Mouse (Mus musculus) hindbrain, embryonic 12.5 days (tissue): ENCODE results near the gene Vav2. TPM values are rescaled to one million over a fixed set of nuclear protein-coding genes. Genes with fewer than 3 reads are reported as not detected.

ENCODE experiments used
- ATAC-seq: fragments of 200-750 bp; cut with Nextera tagmentation; 2 replicates; pipeline ENCODE4 v1.8.0; 2017; ENCODE audit warnings: moderate TSS enrichment; ENCODE audit not compliant: low FRiP score
- H3K27ac ChIP-seq: fragments of 300-500 bp; sonication (generic); 2 replicates; pipeline ENCODE4 v1.5.1; 2016; ENCODE audit warnings: mild to moderate bottlenecking
- H3K27me3 ChIP-seq: fragments of 300-500 bp; sonication (generic); 2 replicates; pipeline ENCODE4 v1.6.1; 2016; ENCODE audit warnings: mild to moderate bottlenecking
- H3K36me3 ChIP-seq: fragments of 300-500 bp; sonication (generic); 2 replicates; pipeline ENCODE4 v1.6.1; 2016; ENCODE audit warnings: mild to moderate bottlenecking
- H3K4me1 ChIP-seq: fragments of 300-500 bp; sonication (generic); 2 replicates; pipeline ENCODE4 v1.6.1; 2016
- H3K4me2 ChIP-seq: fragments of 300-500 bp; sonication (generic); replicated peaks from 2 replicates; pipeline ENCODE4 v1.6.1; 2016; ENCODE audit warnings: mild to moderate bottlenecking
- H3K4me3 ChIP-seq: fragments of 300-500 bp; sonication (generic); 2 replicates; pipeline ENCODE4 v1.5.1; 2016; ENCODE audit warnings: mild to moderate bottlenecking
- H3K9ac ChIP-seq: fragments of 300-500 bp; sonication (generic); 2 replicates; pipeline ENCODE4 v1.6.1; 2016; ENCODE audit warnings: mild to moderate bottlenecking, moderate library complexity
- H3K9me3 ChIP-seq: fragments of 300-500 bp; sonication (generic); replicated peaks from 2 replicates; pipeline ENCODE4 v1.6.1; 2016; ENCODE audit warnings: mild to moderate bottlenecking
- WGBS: fragments of 180-500 bp; shearing (Covaris S2); methylation state at CpG from one replicate; pipeline ENCODE4 v1.1.7; 2016; 5-methylcytosine and 5-hydroxymethylcytosine counted together
- polyA plus RNA-seq: library from polyadenylated mRNA; unstranded; fragments of >200 nt; fragmentation: Nextera tagmentation; extraction: Ambion mirVana; gene quantifications from 2 replicates; pipeline ENCODE4 v1.2.1, GENCODE M21; 2016

Vav2 gene
- polyA plus RNA-seq, 1 experiment from 2014 or later: 23.0 TPM

GRCm38 (mm10) chr2:27301444-27302111, 125.3 kb downstream of the Vav2 start:
- H3K4me2 ChIP-seq: peak overlapping the region; percentile 13; the same call in 1 of the 2 replicates
- peaks cover 4% of the 10 kb centered on the region; the same call in 1 of the 2 replicates for H3K36me3 ChIP-seq
- no peaks in the 10 kb centered on the region for H3K27me3 ChIP-seq
- 53% methylated on average over 12 of the region's 12 CpGs for WGBS
- H3K9me3 ChIP-seq: no peaks in the 10 kb centered on the region
- H3K27ac ChIP-seq: peak overlapping the region; percentile 90
- H3K4me1 ChIP-seq: peaks cover 44% of the 10 kb centered on the region
- no peak overlapping the region for H3K9ac ChIP-seq
- peak; percentile 78 for ATAC-seq
- no peak overlapping the region for H3K4me3 ChIP-seq

DNA sequence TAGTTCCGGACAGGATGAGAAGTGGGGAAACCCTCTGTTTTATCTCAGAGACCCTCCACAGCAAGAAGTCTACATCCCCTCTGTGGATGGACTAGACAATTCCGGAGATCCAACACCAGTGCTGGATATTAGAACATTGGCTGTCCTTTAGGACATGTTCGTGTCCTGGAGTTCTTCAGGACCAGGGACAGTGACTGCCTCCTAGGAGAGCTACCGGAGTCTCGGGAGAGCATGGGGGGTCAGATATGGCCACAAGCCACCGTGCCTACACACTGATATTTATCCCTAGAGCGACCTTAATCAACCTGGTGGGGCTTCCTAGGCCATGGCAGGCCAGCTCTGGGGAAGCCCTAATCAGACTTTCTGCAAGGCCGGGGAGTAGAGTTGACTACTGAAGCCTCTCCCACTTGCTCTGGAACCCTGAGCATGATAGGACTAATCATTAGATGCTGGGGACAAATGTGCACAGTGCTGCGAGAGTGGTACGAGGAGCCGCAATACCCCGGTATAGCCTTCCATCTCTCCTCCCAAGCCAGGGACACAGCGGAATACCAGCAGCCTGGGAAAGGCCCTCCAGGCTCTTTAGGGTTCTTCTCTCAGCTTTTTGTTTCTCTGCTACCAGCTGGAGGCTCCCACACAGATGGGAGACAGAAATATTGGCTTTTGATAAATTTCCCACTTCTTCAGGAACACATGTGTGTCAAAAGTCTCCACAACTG, 125.9 kb downstream of the Vav2 start:
- WGBS: 76% methylated on average over 13 of the region's 13 CpGs
- ATAC-seq: 0 out of 2 replicates have a peak, but pooled peaks have one; percentile 20
- Histone ChIP-seq H3K9ac (no peak overlapping the region), H3K9me3 (no peaks in the 10 kb centered on the region), H3K4me1 (peaks cover 44% of the 10 kb centered on the region), H3K4me2 (no peak overlapping the region), H3K27me3 (no peaks in the 10 kb centered on the region), H3K27ac (peak overlapping the region; percentile 90), H3K36me3 (peaks cover 4% of the 10 kb centered on the region; the same call in 1 of the 2 replicates), H3K4me3 (no peak overlapping the region)

- Histone ChIP-seq H3K4me2 (no peak overlapping the region), H3K27me3 (no peaks in the 10 kb centered on the region), H3K9me3 (no peaks in the 10 kb centered on the region), H3K4me1 (peaks cover 27% of the 10 kb centered on the region), H3K9ac (no peak overlapping the region), H3K27ac (0 out of 2 replicates have a peak overlapping the region, but pooled peaks have one; percentile 23), H3K4me3 (no peak overlapping the region), H3K36me3 (peaks cover 20% of the 10 kb centered on the region)
- WGBS: 70% methylated on average over 9 of the region's 9 CpGs
- no peak for ATAC-seq
Observed at GRCm38 (mm10) chr2:27296656-27297406, 130.0 kb downstream of the Vav2 start.

GRCm38 (mm10) chr2:27294777-27295176, 132.1 kb downstream of the Vav2 start:
- no peak overlapping the region for H3K9ac ChIP-seq
- H3K27ac ChIP-seq: no peak overlapping the region
- no peak for ATAC-seq
- peaks cover 37% of the 10 kb centered on the region for H3K36me3 ChIP-seq
- H3K4me2 ChIP-seq: no peak overlapping the region
- WGBS: 95% methylated on average over 3 of the region's 3 CpGs
- H3K4me3 ChIP-seq: no peak overlapping the region
- peaks cover 12% of the 10 kb centered on the region for H3K4me1 ChIP-seq
- H3K9me3 ChIP-seq: no peaks in the 10 kb centered on the region
- no peaks in the 10 kb centered on the region for H3K27me3 ChIP-seq

GRCm38 (mm10) chr2:27289019-27289418, 137.8 kb downstream of the Vav2 start:
- peak; percentile 39; the same call in 1 of the 2 replicates for ATAC-seq
- Histone ChIP-seq H3K27me3 (no peaks in the 10 kb centered on the region), H3K4me3 (no peak overlapping the region), H3K27ac (peak overlapping the region; percentile 67; the same call in 1 of the 2 replicates), H3K4me2 (no peak overlapping the region; the same call in 1 of the 2 replicates), H3K4me1 (peaks cover 6% of the 10 kb centered on the region), H3K36me3 (peaks cover 63% of the 10 kb centered on the region), H3K9ac (no peak overlapping the region), H3K9me3 (no peaks in the 10 kb centered on the region)
- 14% methylated on average over 3 of the region's 3 CpGs for WGBS

GRCm38 (mm10) chr2:27286971-27287710, 139.7 kb downstream of the Vav2 start:
- no peak overlapping the region for H3K4me3 ChIP-seq
- no peak overlapping the region for H3K4me2 ChIP-seq
- H3K27ac ChIP-seq: no peak overlapping the region
- peaks cover 72% of the 10 kb centered on the region for H3K36me3 ChIP-seq
- ATAC-seq: no peak
- H3K9me3 ChIP-seq: no peaks in the 10 kb centered on the region
- H3K27me3 ChIP-seq: no peaks in the 10 kb centered on the region
- H3K4me1 ChIP-seq: peaks cover 6% of the 10 kb centered on the region
- H3K9ac ChIP-seq: 0 out of 2 replicates have a peak overlapping the region, but pooled peaks have one; percentile 33
- 82% methylated on average over 7 of the region's 7 CpGs for WGBS

- Histone ChIP-seq H3K36me3 (peaks cover 50% of the 10 kb centered on the region), H3K9me3 (no peaks in the 10 kb centered on the region), H3K9ac (no peak overlapping the region), H3K4me1 (peaks cover 4% of the 10 kb centered on the region), H3K4me2 (no peak overlapping the region), H3K27ac (no peak overlapping the region), H3K4me3 (no peak overlapping the region), H3K27me3 (no peaks in the 10 kb centered on the region)
- ATAC-seq: no peak
- 72% methylated on average over 7 of the region's 7 CpGs for WGBS
Observed at GRCm38 (mm10) chr2:27284441-27284840, 142.4 kb downstream of the Vav2 start.

DNA sequence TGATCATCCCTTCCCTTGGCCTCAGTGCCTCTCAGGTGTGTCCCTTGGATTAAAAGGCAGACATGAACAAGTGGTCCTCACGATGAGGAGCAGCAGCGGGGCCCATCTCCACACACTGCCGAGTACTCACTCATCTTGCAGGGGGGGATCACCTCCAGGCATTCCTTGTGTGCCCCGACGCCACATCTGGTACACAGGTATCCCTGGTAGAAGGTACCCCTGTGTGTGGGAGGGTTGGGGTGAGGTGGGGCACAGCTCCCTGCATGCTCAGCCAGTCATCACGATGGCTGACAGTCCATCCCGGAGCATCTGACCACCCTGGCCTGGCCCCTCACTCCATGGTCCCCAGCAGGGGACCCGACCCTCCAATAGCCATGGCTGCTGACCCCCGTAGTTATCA, 145.1 kb downstream of the Vav2 start:
- H3K4me3 ChIP-seq: no peak overlapping the region
- H3K27me3 ChIP-seq: no peaks in the 10 kb centered on the region
- no peak overlapping the region for H3K27ac ChIP-seq
- H3K9me3 ChIP-seq: no peaks in the 10 kb centered on the region
- no peaks in the 10 kb centered on the region for H3K4me1 ChIP-seq
- peaks cover 59% of the 10 kb centered on the region for H3K36me3 ChIP-seq
- no peak overlapping the region for H3K9ac ChIP-seq
- H3K4me2 ChIP-seq: no peak overlapping the region
- no peak for ATAC-seq
- WGBS: 87% methylated on average over 9 of the region's 9 CpGs

DNA sequence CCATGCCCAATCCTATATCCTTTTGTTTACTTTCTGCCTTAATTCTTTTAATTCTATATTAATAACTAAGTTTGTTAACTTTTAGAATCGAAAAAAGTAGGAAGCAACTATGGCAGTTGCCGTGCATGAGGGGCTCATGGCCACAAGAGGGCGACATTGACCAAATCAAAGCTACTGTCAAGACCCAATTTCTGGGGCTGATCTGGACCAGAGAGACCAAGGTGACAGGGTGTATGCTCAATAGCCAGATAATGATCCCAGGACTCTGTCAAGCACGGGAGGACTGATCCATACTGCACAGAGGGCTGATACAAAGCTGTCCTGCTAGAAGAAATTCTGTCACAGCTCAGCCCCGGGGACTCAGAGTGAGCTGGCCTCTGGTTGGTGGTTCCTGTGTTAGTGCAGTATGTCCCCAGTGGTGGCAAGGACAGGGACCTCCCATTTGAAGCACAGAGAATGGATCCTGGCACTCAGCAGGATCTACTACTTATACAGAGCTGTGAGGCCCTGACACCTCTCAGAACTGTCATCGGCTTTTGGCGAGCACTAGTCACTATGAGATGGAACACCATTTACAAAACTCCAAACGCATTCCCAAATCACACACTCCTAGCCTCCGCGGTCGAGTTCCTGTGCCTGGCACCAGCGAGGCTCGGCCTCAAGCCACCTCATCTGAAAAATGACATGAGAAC, 145.8 kb downstream of the Vav2 start:
- no peak overlapping the region for H3K27ac ChIP-seq
- H3K9me3 ChIP-seq: no peaks in the 10 kb centered on the region
- no peak overlapping the region for H3K4me2 ChIP-seq
- no peaks in the 10 kb centered on the region for H3K4me1 ChIP-seq
- peaks cover 58% of the 10 kb centered on the region for H3K36me3 ChIP-seq
- H3K9ac ChIP-seq: no peak overlapping the region
- ATAC-seq: 0 out of 2 replicates have a peak, but pooled peaks have one; percentile 12
- H3K27me3 ChIP-seq: no peaks in the 10 kb centered on the region
- H3K4me3 ChIP-seq: no peak overlapping the region
- 72% methylated on average over 13 of the region's 13 CpGs for WGBS

DNA sequence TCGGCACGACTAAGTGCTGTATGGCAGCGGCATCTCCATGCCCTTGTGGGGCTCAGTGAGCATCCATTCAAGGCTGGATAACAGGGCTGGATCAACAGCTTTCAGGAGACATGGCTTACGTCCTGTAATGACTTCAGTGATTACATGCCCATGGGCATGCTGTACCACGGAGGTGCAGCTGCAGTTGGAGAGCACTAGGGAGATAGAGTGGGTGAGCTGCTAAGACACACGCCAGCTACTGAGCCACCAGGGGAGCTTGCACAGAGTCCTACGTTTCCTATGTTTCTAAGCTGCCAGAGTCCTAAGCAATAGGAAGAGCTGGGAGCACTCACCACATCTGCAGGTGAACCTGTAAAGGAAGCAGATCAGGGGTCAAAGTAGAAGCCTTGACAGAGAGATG, 148.0 kb downstream of the Vav2 start:
- Histone ChIP-seq H3K4me2 (no peak overlapping the region), H3K4me3 (no peak overlapping the region), H3K36me3 (peaks cover 70% of the 10 kb centered on the region), H3K9ac (no peak overlapping the region), H3K27ac (no peak overlapping the region), H3K4me1 (no peaks in the 10 kb centered on the region), H3K9me3 (peaks cover 8% of the 10 kb centered on the region; the same call in 1 of the 2 replicates), H3K27me3 (no peaks in the 10 kb centered on the region)
- 91% methylated on average over 7 of the region's 7 CpGs for WGBS
- no peak for ATAC-seq

- no peak overlapping the region for H3K4me2 ChIP-seq
- no peak for ATAC-seq
- 91% methylated on average over 2 of the region's 2 CpGs for WGBS
- no peaks in the 10 kb centered on the region for H3K9me3 ChIP-seq
- no peak overlapping the region for H3K27ac ChIP-seq
- no peak overlapping the region for H3K4me3 ChIP-seq
- no peak overlapping the region for H3K9ac ChIP-seq
- no peaks in the 10 kb centered on the region for H3K4me1 ChIP-seq
- H3K27me3 ChIP-seq: no peaks in the 10 kb centered on the region
- H3K36me3 ChIP-seq: peaks cover 95% of the 10 kb centered on the region
Observed at GRCm38 (mm10) chr2:27268325-27268724, 158.5 kb downstream of the Vav2 start.
